Mouse (Mus musculus): ENCODE results near the gene Slit3.

Gene Slit3

DNA sequence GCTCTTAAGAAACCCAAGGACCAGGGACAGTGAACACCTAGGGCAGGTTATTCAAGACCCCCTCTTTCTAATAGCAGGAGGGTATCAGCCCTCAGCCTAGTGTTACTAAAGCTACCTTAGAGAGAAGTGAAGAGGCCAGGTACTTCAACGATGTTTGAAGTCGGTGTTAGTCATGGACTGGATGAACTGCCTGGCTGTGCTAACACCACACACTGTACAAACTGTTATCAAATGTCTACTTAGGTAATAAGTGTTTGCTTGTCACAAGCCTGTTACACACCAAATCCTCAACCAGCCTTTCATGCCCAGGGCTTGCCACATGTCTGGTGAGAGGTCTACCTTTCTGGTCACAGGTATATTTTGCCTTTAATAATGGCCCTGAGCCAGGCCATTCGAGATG is 153.0 kb downstream of the Slit3 start:
- no peak for DNase-seq (ENCODE audit: low read depth, low spot score)

- DNase-seq (ENCODE audit: low read depth, low spot score): no peak
Observed at GRCm38 (mm10) chr11:35275300-35275699, 154.3 kb downstream of the Slit3 start.

- no peak for DNase-seq (ENCODE audit: low read depth, low spot score)
Observed at GRCm38 (mm10) chr11:35276001-35276400, 155.0 kb downstream of the Slit3 start.

DNA sequence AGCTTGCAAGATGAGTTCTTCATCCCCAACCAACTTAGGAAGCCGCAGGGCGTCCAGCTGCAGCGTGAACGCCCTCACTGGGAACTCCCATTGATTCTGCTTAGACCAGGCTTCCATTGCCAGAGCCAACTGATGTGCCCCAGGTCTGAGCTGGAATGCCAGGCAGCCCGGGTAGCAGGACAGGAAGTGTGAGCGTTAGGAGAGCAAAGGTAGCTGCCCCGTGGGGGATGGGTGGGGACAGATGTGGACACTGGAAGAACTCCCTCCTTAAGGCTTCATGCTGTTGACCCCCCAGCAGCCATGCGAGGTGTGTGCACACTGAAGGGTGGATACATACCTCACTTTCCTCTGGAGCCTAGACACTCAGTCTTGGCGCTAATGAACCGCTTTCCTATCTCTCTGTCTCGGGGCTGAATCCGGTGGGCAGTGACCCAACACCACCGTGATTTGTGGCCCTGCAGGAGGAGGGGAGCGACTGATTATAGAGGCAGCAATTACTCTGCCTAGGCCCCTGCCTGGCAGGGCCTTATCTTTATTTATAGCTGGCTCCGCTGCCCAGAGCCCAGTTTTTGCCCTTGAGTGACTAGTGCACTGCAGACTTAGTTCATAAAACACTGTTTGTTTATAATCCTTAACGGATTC is 157.2 kb downstream of the Slit3 start:
- no peak for DNase-seq (ENCODE audit: low read depth, low spot score)

- no peak for DNase-seq (ENCODE audit: low read depth, low spot score)
Observed at GRCm38 (mm10) chr11:35280826-35281225, 159.8 kb downstream of the Slit3 start.

DNA sequence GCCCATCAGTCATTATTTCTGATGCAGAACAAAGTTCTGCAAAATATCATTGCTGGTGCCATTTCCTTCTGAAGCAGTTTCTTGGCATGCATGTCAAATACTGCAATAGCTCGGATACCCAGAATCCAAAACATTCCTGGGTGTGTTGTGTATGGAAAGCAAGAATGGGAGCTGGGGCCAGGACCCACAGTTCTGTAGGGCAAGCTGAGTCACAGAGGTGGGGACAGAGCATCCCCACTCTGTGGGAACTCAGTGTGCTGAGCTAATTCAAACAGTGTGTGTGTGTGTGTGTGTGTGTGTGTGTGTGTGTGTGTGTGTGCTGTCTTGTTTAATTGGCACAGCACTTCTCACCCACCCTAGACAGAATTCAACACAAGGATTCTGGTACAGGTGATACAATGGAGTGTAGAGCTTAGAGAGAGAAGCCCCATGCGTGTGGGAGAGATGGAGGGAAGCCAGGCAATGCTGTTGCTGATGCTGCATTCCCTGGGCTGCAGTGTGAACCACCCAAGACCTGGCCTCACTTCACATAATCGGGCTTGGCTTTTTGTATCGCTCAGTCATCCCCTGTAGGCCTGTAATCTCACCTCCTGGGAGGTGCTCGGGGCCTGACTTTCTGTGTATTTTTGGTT is 161.1 kb downstream of the Slit3 start:
- DNase-seq (ENCODE audit: low read depth, low spot score): no peak

DNA sequence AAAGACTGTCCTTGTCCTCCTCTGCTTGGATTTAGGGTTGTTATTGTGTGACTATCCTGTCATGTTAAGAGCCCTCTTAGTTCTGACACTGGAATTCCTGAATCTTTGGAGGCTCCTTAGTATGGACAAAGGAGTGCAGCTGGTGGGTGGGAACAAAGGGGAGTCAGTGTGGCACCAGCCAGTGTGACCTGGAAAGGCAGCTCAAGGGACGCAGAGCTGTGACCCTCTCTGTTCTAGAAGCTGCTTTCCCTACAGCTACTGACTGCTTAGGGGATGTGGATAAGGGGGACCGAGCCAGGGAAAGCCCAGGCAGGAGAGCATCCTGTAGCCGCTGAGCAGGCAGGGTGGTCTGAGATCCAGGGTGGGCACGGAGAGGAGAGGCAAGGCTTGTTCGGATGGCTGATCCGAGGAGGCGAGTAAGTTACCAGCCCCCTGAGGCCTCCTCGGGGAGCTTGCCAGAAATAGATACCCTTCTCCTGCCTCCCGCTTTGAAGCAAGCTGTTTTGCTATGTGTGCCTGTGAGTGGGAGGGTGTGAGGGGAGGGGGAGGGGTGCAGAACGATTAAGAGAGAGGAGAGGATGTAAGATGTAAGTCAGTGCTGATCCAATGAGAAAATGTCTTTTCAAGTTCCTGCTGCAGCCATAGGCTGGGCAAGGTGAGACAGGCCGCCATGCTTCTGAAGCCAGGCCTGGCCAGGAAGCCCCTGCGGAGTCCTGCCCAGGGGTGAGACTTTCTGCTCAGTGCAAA is 162.0 kb downstream of the Slit3 start:
- DNase-seq (ENCODE audit: low read depth, low spot score): peak; percentile 17

GRCm38 (mm10) chr11:35283767-35284166 is 162.7 kb downstream of the Slit3 start:
- no peak for DNase-seq (ENCODE audit: low read depth, low spot score)

DNA sequence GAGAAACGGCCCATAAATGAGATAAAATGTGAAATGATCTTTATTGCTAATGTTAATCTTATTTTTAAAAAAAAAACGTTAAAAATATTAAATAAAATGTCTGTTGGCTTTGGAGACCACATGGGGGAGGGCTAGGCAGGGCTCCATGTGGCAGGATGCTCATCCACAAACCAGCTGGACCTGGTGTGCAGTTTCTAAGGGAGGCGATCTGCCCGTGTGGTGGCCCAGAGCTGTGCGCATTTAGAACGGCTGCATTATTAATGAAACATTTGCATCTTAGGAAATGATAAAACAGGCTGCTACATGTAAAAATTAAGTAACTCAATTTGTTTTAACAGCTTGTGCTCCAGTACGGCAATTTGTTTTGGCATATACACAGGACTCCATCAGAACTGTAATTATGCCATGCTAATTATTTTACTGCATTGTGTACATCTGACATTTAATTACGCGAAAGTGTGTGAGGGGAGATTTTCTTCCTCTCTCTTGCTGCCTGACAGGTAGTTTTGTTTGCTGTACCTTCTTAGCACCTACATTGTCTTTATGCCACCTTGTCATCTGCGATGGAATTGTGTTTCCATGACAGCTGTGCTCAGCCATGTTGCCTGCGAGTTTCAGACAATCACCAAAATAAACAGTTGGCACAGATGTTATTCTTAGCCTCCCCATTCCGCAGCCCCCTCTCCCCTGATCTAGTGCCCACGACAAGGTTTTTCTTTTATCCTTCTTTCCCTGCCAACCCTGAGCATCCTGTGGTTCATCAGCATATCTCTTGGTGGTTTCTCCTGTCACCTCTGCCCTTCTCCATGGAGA is 165.8 kb downstream of the Slit3 start:
- DNase-seq (ENCODE audit: low read depth, low spot score): no peak

- no peak for DNase-seq (ENCODE audit: low read depth, low spot score)
Observed at GRCm38 (mm10) chr11:35288056-35288455, 167.0 kb downstream of the Slit3 start.

GRCm38 (mm10) chr11:35288761-35289278 is 167.8 kb downstream of the Slit3 start:
- no peak for DNase-seq (ENCODE audit: low read depth, low spot score)

DNA sequence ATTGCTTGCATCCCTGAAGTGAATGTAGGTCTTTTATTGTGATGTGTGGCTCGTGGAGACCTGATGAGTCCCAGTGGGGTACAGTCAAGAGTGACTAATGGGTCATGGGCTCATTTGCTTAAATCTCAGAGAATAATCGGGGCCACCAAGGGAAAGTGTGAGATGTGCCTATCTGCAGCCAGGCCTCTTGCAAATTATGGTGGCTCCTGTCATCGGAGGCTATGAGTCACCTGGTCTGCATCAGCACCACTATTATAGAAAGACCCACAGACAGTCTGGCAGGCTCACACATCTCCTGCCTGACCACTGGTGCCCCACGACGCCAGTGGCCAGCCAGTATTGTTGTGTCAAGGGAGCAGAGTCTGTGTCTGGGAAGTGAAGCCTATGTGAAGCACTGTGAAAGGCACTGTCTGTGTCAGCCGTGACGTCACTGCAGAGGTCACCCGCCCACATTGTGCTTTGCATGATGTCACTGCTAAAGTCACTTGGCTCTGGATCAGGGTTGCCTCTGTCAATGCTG is 171.3 kb downstream of the Slit3 start:
- no peak for DNase-seq (ENCODE audit: low read depth, low spot score)

GRCm38 (mm10) chr11:35293197-35293596 is 172.2 kb downstream of the Slit3 start:
- no peak for DNase-seq (ENCODE audit: low read depth, low spot score)

DNA sequence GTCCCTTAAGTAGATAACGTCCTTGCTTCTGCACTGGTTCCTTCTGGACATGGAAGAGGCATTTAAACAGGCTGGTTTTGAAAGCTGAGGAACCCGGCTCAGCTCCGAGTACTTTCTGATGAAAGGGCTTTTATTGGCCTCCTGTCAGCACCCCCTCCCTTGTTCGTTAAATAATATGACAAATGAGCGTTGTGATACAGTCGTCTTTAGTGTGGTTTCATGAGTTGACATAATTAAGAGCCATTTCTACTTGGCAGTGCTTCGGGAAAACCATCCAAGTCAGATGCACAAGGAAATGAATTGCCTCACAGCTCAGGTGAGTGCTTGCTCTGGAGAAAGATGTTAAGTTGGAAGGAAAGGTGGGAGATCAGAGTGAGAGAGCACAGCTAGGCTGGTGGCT is 173.6 kb downstream of the Slit3 start:
- DNase-seq (ENCODE audit: low read depth, low spot score): no peak

DNA sequence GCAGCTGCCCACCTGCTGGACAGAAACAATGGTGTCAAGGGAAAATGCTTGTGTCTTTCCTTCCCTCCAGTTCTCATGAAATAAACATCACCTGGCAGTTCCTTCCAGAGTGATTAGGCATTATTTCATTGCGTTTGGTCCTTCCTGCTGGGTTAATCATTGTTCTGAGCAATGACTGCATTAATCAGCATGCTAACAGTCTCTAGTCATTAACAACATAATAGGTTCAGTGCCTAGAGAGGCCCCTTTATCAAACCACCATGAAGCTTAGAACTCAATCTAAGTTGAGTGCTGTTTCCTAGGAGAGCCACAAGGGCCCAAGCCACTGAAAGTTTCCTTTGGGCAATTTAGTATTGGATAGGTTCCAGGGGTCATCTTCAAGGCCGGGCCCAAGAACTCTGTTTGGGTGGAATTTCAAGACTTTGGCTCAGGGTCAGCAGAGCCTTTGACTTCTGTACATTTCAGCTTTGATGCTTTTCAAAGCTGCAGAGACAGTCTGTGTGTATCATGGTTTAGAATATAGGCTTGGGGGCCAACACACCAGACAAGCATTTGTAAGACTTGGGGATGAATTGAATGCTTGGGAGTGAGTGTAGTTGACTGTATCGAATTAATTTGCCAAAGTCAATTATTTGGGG is 174.3 kb downstream of the Slit3 start:
- no peak for DNase-seq (ENCODE audit: low read depth, low spot score)

DNA sequence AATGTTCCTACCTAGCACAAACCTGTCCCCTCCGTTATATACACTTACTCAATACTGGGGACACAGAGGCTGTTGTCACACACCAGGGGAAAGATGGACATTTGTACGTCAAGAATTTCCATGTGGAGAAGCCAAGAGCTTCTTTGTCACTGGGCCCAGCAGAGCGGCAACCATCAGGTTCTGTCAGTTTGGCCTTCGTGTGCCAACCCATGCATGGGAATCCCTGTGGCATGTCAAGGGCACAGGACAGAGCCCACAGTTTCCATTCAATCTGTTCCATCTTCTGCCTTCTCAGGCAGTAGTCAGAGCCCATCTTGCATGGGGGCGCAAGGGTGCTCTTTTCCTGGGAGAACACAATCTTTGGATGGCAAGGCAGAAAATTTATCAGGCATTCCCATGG is 175.8 kb downstream of the Slit3 start:
- no peak for DNase-seq (ENCODE audit: low read depth, low spot score)

- no peak for DNase-seq (ENCODE audit: low read depth, low spot score)
Observed at GRCm38 (mm10) chr11:35297319-35297718, 176.3 kb downstream of the Slit3 start.

- no peak for DNase-seq (ENCODE audit: low read depth, low spot score)
Observed at GRCm38 (mm10) chr11:35298526-35298925, 177.5 kb downstream of the Slit3 start.

- DNase-seq (ENCODE audit: low read depth, low spot score): no peak
Observed at GRCm38 (mm10) chr11:35299857-35300375, 178.9 kb downstream of the Slit3 start.

- no peak for DNase-seq (ENCODE audit: low read depth, low spot score)
Observed at GRCm38 (mm10) chr11:35302272-35302671, 181.2 kb downstream of the Slit3 start.
